Mouse (Mus musculus) layer of hippocampus, postnatal 36 days (tissue): ENCODE data around the gene Chek2. TPM values are rescaled to one million over a fixed set of nuclear protein-coding genes. Genes with fewer than 3 reads are reported as not detected.
A peak's percentile ranks its signal among the peaks of the same experiment; 100 is the strongest.
"Not testable (repeated sequence)": the region's sequence is repeated elsewhere in the genome, so short reads cannot be mapped to it uniquely, and the experiment has no call there.

ENCODE experiments used
- DNase-seq, 2 experiments: peaks; one replicate each; pipeline ENCODE4 v3.0.0; 2022
- total RNA-seq, 2 experiments: library from RNA; stranded (reverse); gene quantifications; 2 replicates each; pipeline ENCODE4 v1.2.3; 2021

Gene Chek2
- total RNA-seq, 2 experiments from 2014 or later = 1.8 to 2.5 TPM

GRCm38 (mm10) chr5:110840465-110840864 lies 686 bp downstream of the Chek2 start:
- DNase-seq = no peak

GRCm38 (mm10) chr5:110841046-110841862 lies 1.5 kb downstream of the Chek2 start:
- DNase-seq = no peak

- DNase-seq = no peak
These were observed 13.2 kb downstream of the Chek2 start for GRCm38 (mm10) chr5:110852990-110853389.

- no peak for DNase-seq
These were observed 17.3 kb downstream of the Chek2 start for GRCm38 (mm10) chr5:110857091-110857490.

GRCm38 (mm10) chr5:110859013-110859650 lies 19.4 kb downstream of the Chek2 start:
- DNase-seq = no peak

GRCm38 (mm10) chr5:110860445-110860844 lies 20.7 kb downstream of the Chek2 start:
- DNase-seq = no peak

- no peak for DNase-seq
These were observed 28.7 kb downstream of the Chek2 start for GRCm38 (mm10) chr5:110868460-110868859.

- DNase-seq = no peak
These were observed 29.5 kb downstream of the Chek2 start for GRCm38 (mm10) chr5:110869242-110869669.

- DNase-seq = no peak
These were observed 33.4 kb downstream of the Chek2 start for GRCm38 (mm10) chr5:110873160-110873559.

GRCm38 (mm10) chr5:110874711-110875110 lies 34.9 kb downstream of the Chek2 start:
- no peak for DNase-seq

- DNase-seq = no peak
These were observed 35.5 kb downstream of the Chek2 start for GRCm38 (mm10) chr5:110875286-110875685.

GRCm38 (mm10) chr5:110877666-110878505 lies 38.1 kb downstream of the Chek2 start:
- DNase-seq = no peak

GRCm38 (mm10) chr5:110878526-110878925 lies 38.7 kb downstream of the Chek2 start:
- DNase-seq = not testable (repeated sequence)

- no peak for DNase-seq
These were observed 39.3 kb downstream of the Chek2 start for GRCm38 (mm10) chr5:110879042-110879441.

- DNase-seq = peak; percentile 88 to 90
These were observed 40.0 kb downstream of the Chek2 start, which contains the start of gene Ttc28 for GRCm38 (mm10) chr5:110879584-110880374. Gene Ttc28 (plus strand): TSS chr5:110879803.

GRCm38 (mm10) chr5:110888596-110888995 lies 48.8 kb downstream of the Chek2 start:
- DNase-seq = no peak

- no peak for DNase-seq
These were observed 50.2 kb downstream of the Chek2 start for GRCm38 (mm10) chr5:110889945-110890344.

GRCm38 (mm10) chr5:110890561-110890960 lies 50.8 kb downstream of the Chek2 start:
- DNase-seq = no peak

- no peak for DNase-seq
These were observed 57.5 kb downstream of the Chek2 start for GRCm38 (mm10) chr5:110897114-110897788.

GRCm38 (mm10) chr5:110898169-110898568 lies 58.4 kb downstream of the Chek2 start:
- DNase-seq = no peak

- DNase-seq = no peak
These were observed 59.0 kb downstream of the Chek2 start for GRCm38 (mm10) chr5:110898785-110899184.
